Mouse (Mus musculus) neural tube, embryonic 15.5 days (tissue): ENCODE data around the gene Dapp1. TPM values are rescaled to one million over a fixed set of nuclear protein-coding genes. Genes with fewer than 3 reads are reported as not detected.

Experiments used
- polyA plus RNA-seq: library from polyadenylated mRNA; unstranded; fragments of >200 nt; fragmentation: Nextera tagmentation; extraction: Ambion mirVana; gene quantifications from 2 replicates; pipeline ENCODE4 v1.2.1, GENCODE M21; 2015

The Dapp1 gene
- polyA plus RNA-seq, 1 experiment from 2014 or later, result 1.5 TPM

Other genes starting within 250 kb of the Dapp1 start
- gene H2afz, start 117.1 kb downstream of the Dapp1 start, polyA plus RNA-seq, result 714 and 880 TPM in 2 replicates
- 15.1 and 17.8 TPM in 2 replicates for gene Dnajb14, start 113.9 kb downstream of the Dapp1 start, polyA plus RNA-seq
- gene Lamtor3, start 63.0 kb downstream of the Dapp1 start, polyA plus RNA-seq, result 128 and 132 TPM in 2 replicates
- gene 1110002E22Rik, start 83.5 kb upstream of the Dapp1 start, polyA plus RNA-seq, result 0.23 and 0.31 TPM in 2 replicates
- 0.10 and 0.23 TPM in 2 replicates for gene Gm5105, start 85.8 kb upstream of the Dapp1 start, polyA plus RNA-seq
- 8.4 and 9.4 TPM in 2 replicates for gene Trmt10a, start 161.9 kb upstream of the Dapp1 start, polyA plus RNA-seq
- 8.5 and 9.4 TPM in 2 replicates for gene Mttp, start 163.4 kb upstream of the Dapp1 start, polyA plus RNA-seq
- not detected in 2 replicates for gene 4930579F01Rik, start 212.3 kb upstream of the Dapp1 start, polyA plus RNA-seq
- 0.44 and 0.66 TPM in 2 replicates for gene Adh7, start 236.2 kb upstream of the Dapp1 start, polyA plus RNA-seq